Comparison of ENCODE assay signal across 8 mouse cellular contexts in the genomic region with DNA sequence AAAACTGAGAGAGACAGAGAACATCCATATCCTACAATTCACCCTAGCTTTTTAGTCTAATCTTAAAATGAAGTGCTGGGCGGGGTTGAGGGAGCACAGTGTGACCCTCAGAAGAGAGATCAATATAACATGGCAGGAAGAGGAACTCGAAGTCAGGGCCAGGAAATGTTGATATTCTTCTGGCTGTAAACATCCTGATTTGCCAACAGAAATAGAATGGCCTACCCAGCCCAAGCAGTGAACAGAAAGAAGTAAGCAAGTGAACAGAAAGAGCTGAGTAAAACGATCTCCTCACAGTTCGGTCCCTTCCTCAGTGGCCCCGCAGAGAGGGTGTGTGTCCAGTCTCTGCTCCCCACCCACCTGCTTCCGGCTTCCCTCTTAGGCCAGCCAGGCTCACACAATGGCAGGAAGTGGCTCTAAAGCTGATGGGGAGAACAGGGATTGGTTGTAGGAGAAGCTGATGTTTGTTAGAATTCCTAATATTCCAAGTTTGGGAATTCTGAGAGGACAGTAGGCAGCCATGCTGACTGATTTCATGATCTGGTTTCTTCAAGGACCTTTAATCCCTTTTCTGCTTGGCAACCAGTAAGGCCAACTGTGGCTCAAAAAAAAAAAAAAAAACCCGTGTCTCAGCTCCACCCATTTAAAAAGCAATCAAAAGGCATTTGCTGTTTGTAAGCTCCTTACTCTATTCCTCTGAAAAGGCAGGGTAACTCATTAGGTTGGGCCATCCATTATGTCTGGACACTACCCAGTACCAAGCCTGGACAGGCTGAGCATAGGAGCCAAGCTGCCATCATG.
DNase-seq lines count a peak whose midpoint lies in the region.

No protein-coding gene starts in this region.

- intact Hi-C loops in heart, postnatal 14 days (cut with DNase I), result loop anchor here (2.0 to 5.0 kb wide), 2 partner anchors 104 to 158 kb away; no protein-coding TSS in a partner anchor

- H3K27me3 ChIP-seq in limb, embryonic 10.5 days (ENCODE audit: low read depth, poor library complexity, severe bottlenecking), result no peaks in the 10 kb centered on the region

- DNase-seq in adrenal gland, adult 2 months, result peak; percentile 66
- DNase-seq in adrenal gland, postnatal 4 days (ENCODE audit: low spot score in 2 of 2), result no peak
- peak; percentile 47 to 64 for DNase-seq in adrenal gland, postnatal 36 days
- DNase-seq in heart, postnatal 14 days, result peak; percentile 57 to 67
- no peak for DNase-seq in limb, embryonic 10.5 days (ENCODE audit: low spot score)
- peak; percentile 85 for DNase-seq in naive thymus-derived CD4-positive, alpha-beta T cell, adult 2 months (ENCODE audit: low read depth)
- DNase-seq in cerebellum, adult 9-10 months, result no peak
- DNase-seq in retina, postnatal 1 day, result no peak

- H3K36me3 ChIP-seq in limb, embryonic 10.5 days, result peaks cover 32% of the 10 kb centered on the region

- H3K4me1 ChIP-seq in limb, embryonic 10.5 days, result peaks cover 16% of the 10 kb centered on the region

- H3K27ac ChIP-seq in limb, embryonic 10.5 days, result peak overlapping the region; percentile 30; the same call in 1 of the 2 replicates

- no peaks in the 10 kb centered on the region for H3K9me3 ChIP-seq in limb, embryonic 10.5 days (replicated peaks)

- 83% methylated on average over 7 of the region's 7 CpGs for WGBS in limb, embryonic 10.5 days

- no peak overlapping the region for H3K4me3 ChIP-seq in limb, embryonic 10.5 days

Comparison
In these comparisons a context has a peak if more than half of its experiments do, and no peak if none do; other contexts are left out.
1. DNase-seq: peak in adrenal gland, adult 2 months (single experiment), adrenal gland, postnatal 36 days (2 of 2), heart, postnatal 14 days (2 of 2) and naive thymus-derived CD4-positive, alpha-beta T cell, adult 2 months (single experiment); none in adrenal gland, postnatal 4 days (0 of 2), limb, embryonic 10.5 days (single experiment), cerebellum, adult 9-10 months (single experiment) and retina, postnatal 1 day (single experiment).